Mouse (Mus musculus): Measurements from ENCODE around the gene Bloc1s6. TPM values are rescaled to one million over a fixed set of nuclear protein-coding genes. Genes with fewer than 3 reads are reported as not detected.

Gene Bloc1s6
- polyA plus RNA-seq, 1 experiment from 2014 or later: 16.5 TPM

- Histone ChIP-seq H3K27ac (ENCODE audit: low read length) (no peak overlapping the region), H3K4me3 (ENCODE audit: low read depth, low read length) (no peak overlapping the region), H3K4me2 (ENCODE audit: low read depth, low read length) (no peak overlapping the region), H3K27me3 (ENCODE audit: control insufficient read depth, insufficient read depth, low read depth, low read length) (no peaks in the 10 kb centered on the region), H3K36me3 (ENCODE audit: control insufficient read depth, insufficient read depth) (no peaks in the 10 kb centered on the region), H3K9me3 (replicated peaks; ENCODE audit: control insufficient read depth, low read length) (no peaks in the 10 kb centered on the region), H3K9ac (ENCODE audit: low read depth, low read length) (no peak overlapping the region), H3K4me1 (ENCODE audit: control insufficient read depth, low read depth, low read length) (no peaks in the 10 kb centered on the region)
- WGBS (ENCODE audit: insufficient replicate concordance): 55% methylated on average over 6 of the region's 6 CpGs
- ATAC-seq (ENCODE audit: low read depth): no peak
Observed at GRCm38 (mm10) chr2:122789730-122790129, 51.4 kb downstream of the Bloc1s6 start.

Other genes with a start within 250 kb of the Bloc1s6 start
- 27.4 and 29.7 TPM in 2 replicates for gene Gatm, start 127.2 kb upstream of the Bloc1s6 start, polyA plus RNA-seq (2015; fragmentation: Nextera tagmentation; extraction: Ambion mirVana)
- gene AA467197, start 101.5 kb upstream of the Bloc1s6 start, polyA plus RNA-seq (2015; fragmentation: Nextera tagmentation; extraction: Ambion mirVana): 1.7 and 2.5 TPM in 2 replicates
- gene Slc30a4, start 35.8 kb upstream of the Bloc1s6 start, polyA plus RNA-seq (2015; fragmentation: Nextera tagmentation; extraction: Ambion mirVana): 0.98 and 1.0 TPM in 2 replicates
- 9.1 and 9.3 TPM in 2 replicates for gene Sqor, start 26.7 kb downstream of the Bloc1s6 start, polyA plus RNA-seq (2015; fragmentation: Nextera tagmentation; extraction: Ambion mirVana)